Mouse (Mus musculus) olfactory bulb, adult 2 months (tissue): ENCODE results near the gene Nkx2-3. TPM values are rescaled to one million over a fixed set of nuclear protein-coding genes. Genes with fewer than 3 reads are reported as not detected.

Experiments
- H3K27ac ChIP-seq: fragments of 200-500 bp; 2 replicates; pipeline ENCODE4 v1.5.1; 2012; ENCODE audit warnings: low read depth, low read length; ENCODE audit not compliant: insufficient read depth
- H3K4me1 ChIP-seq: fragments of 200-500 bp; 2 replicates; pipeline ENCODE4 v1.6.1; 2012; ENCODE audit warnings: low read length; ENCODE audit not compliant: control insufficient read depth, insufficient read depth
- H3K4me3 ChIP-seq: fragments of 200-500 bp; 2 replicates; pipeline ENCODE4 v1.5.1; 2012; ENCODE audit warnings: mild to moderate bottlenecking, low read depth, low read length, moderate library complexity; ENCODE audit not compliant: insufficient read depth
- CTCF ChIP-seq: fragments of 200-500 bp; IDR thresholded peaks from 2 replicates; pipeline ENCODE4 v1.5.1; 2012; ENCODE audit warnings: low read depth, mild to moderate bottlenecking, low read length, moderate library complexity; ENCODE audit not compliant: insufficient read depth
- POLR2A ChIP-seq: fragments of 200-500 bp; IDR thresholded peaks from 2 replicates; pipeline ENCODE4 v1.6.1; 2012; ENCODE audit warnings: mild to moderate bottlenecking, low read depth, low read length, moderate library complexity; ENCODE audit not compliant: insufficient read depth
- WGBS: fragments of 180-500 bp; shearing (Covaris S2); methylation state at CpG from one replicate; pipeline ENCODE4 v1.1.7; 2018; 5-methylcytosine and 5-hydroxymethylcytosine counted together
- polyA plus RNA-seq: library from polyadenylated mRNA; stranded (reverse); fragments of >200 nt; gene quantifications from 2 replicates; pipeline ENCODE4 v1.2.4, GENCODE M21; 2012; ENCODE audit warnings: low replicate concordance; ENCODE audit not compliant: missing spikeins, insufficient read depth, insufficient read length

Gene Nkx2-3
- polyA plus RNA-seq, 1 experiment: not detected

- no peak overlapping the region for H3K27ac ChIP-seq
- under 1% methylated on average over 35 of the region's 35 CpGs for WGBS
- H3K4me1 ChIP-seq: peaks cover 17% of the 10 kb centered on the region
- no peak for TF ChIP-seq POLR2A
- no peak for TF ChIP-seq CTCF
- H3K4me3 ChIP-seq: no peak overlapping the region
Measured at GRCm38 (mm10) chr19:43616415-43616861, 4.3 kb downstream of the Nkx2-3 start.

DNA sequence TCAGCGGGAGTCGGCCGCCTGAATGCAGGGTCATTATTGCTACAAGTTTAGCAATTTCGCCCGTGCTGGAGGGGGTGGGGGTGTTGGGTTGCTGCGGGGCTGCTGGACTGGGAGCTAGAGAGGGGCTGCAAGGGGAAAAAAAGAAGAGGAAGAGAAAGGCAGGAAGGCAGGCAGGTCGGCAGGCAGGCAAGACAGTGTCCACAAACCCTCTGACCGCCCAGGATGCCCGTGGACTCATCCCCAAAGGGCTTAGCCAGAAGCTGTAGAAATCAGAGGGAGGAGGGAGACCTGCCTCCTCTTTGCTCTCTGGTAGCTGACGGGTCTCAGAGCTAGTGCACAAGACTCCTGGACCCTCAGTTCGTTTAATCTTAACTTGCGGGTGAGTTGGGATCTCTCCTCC, 4.8 kb downstream of the Nkx2-3 start:
- H3K4me3 ChIP-seq: no peak overlapping the region
- 6% methylated on average over 12 of the region's 12 CpGs for WGBS
- no peak for TF ChIP-seq CTCF
- TF ChIP-seq POLR2A: no peak
- peaks cover 17% of the 10 kb centered on the region for H3K4me1 ChIP-seq
- no peak overlapping the region for H3K27ac ChIP-seq

- Histone ChIP-seq H3K4me1 (peaks cover 17% of the 10 kb centered on the region), H3K4me3 (no peak overlapping the region), H3K27ac (no peak overlapping the region)
- 70% methylated on average over 10 of the region's 10 CpGs for WGBS
- TF ChIP-seq CTCF (no peak), POLR2A (no peak)
Measured at GRCm38 (mm10) chr19:43617761-43618349, 5.7 kb downstream of the Nkx2-3 start.

DNA sequence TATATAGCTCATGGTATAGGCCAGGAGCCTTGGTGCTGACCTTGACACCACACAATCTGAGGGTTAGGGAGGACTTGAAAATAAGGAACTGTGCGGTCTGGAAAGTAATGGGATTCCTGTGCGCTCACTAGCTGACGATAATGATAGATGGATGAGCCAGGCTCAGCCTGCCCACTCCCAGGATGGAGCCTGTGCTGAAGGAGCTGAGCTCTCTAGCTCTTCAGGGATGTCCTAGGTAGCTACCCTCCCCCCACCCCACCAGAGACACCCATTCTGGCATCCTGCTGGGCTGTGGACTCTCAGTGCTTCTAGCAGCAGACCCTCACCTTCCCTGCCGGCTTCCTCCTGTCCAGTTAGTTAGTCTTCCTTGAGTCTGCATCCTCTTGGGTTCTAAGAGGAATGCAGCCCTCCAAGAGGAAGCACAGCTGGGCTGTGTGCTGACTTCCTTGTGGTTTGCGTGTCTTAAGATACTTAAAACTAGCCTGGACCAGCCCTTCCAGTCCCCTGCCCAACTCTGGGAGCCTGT, 6.4 kb downstream of the Nkx2-3 start:
- TF ChIP-seq POLR2A (no peak), CTCF (no peak)
- 61% methylated on average over 5 of the region's 5 CpGs for WGBS
- peaks cover 17% of the 10 kb centered on the region for H3K4me1 ChIP-seq
- no peak overlapping the region for H3K4me3 ChIP-seq
- no peak overlapping the region for H3K27ac ChIP-seq

DNA sequence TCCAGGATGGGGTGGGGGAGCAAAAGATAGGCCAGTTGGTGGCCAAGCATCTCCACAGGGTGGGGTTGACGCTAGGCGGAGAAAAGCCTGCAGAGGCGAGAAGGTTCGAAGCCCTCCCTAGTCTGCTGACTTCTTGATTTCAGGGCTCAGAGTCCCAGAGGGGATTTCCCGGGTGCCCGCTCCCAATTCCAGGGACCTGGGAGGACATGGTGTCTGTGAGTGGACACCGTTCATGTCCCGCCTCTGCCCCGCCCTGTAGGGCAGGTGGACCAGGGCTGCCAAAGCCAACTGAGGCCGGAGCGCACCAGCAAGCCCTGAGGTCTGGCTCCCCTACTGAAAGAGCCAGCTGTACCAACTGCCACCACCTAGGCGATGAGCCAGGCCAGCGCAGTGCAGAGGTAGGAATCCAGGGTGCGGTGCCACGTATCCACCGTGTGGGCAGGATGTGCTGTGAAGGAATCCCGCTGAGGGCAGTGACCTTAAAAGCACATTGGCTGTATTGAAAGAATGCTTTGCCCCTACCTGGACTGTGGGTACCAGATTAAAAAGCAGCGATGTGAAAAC, 7.9 kb downstream of the Nkx2-3 start:
- H3K27ac ChIP-seq: no peak overlapping the region
- WGBS: 30% methylated on average over 18 of the region's 18 CpGs
- TF ChIP-seq CTCF: no peak
- peaks cover 9% of the 10 kb centered on the region for H3K4me1 ChIP-seq
- no peak overlapping the region for H3K4me3 ChIP-seq

DNA sequence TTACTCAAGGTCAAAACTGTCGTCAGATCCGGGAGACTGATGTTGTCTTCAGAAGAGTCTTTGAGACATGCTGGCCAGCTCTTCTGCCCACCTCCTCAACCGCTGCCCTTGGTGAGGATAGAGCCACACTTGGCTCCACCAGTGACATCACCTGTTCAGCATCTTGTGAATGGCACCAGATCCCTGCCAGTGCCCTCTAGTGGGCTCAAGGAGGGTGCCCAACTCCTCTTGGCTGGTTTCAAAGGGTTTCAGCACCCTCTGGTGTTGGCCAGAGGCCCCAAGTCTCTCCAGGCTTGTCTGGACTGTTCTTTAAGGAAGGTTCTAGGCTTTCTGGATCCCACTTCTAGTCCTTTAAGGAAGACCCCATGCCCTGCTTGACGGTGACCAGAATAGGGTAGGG, 11.8 kb downstream of the Nkx2-3 start:
- WGBS: 57% methylated on average over 4 of the region's 4 CpGs
- Histone ChIP-seq H3K4me3 (no peak overlapping the region), H3K27ac (no peak overlapping the region), H3K4me1 (no peaks in the 10 kb centered on the region)
- TF ChIP-seq CTCF (peak; percentile 53; the same call in 1 of the 2 replicates), POLR2A (no peak)

- Histone ChIP-seq H3K27ac (no peak overlapping the region), H3K4me1 (no peaks in the 10 kb centered on the region), H3K4me3 (no peak overlapping the region)
- WGBS: 59% methylated on average over 3 of the region's 3 CpGs
- TF ChIP-seq CTCF (no peak), POLR2A (no peak)
Measured at GRCm38 (mm10) chr19:43626160-43626559, 14.0 kb downstream of the Nkx2-3 start.

DNA sequence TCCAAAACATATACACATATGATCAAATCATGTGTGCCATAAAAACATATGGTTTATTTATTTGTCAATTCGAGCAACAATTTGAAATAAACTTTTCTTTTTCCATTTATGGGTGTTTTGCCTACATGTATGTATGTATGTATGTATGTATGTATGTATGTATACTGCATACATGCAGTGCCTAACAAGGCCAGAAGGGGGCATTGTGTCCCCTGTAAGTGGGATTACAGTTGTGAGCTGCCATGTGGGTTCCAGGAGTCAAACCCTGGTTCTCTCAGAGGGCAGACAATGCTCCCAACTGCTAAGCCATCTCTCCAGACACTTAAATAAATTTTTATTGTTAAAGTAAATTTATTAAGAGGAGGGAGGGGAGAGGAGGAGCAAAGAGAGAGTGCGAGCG, 15.2 kb downstream of the Nkx2-3 start:
- TF ChIP-seq CTCF: no peak
- no peak for TF ChIP-seq POLR2A
- Histone ChIP-seq H3K27ac (no peak overlapping the region), H3K4me1 (no peaks in the 10 kb centered on the region), H3K4me3 (no peak overlapping the region)
- WGBS: 93% methylated on average over 3 of the region's 3 CpGs

- Histone ChIP-seq H3K27ac (no peak overlapping the region), H3K4me1 (no peaks in the 10 kb centered on the region), H3K4me3 (no peak overlapping the region)
- WGBS: 52% methylated on average over 4 of the region's 4 CpGs
- TF ChIP-seq CTCF: no peak
- TF ChIP-seq POLR2A: no peak
Measured at GRCm38 (mm10) chr19:43629088-43629487, 17.0 kb downstream of the Nkx2-3 start.
